Mouse (Mus musculus): ENCODE results near the gene Tmem254c.
"Not testable (repeated sequence)": the region's sequence is repeated elsewhere in the genome, so short reads cannot be mapped to it uniquely, and the experiment has no call there.

DNA sequence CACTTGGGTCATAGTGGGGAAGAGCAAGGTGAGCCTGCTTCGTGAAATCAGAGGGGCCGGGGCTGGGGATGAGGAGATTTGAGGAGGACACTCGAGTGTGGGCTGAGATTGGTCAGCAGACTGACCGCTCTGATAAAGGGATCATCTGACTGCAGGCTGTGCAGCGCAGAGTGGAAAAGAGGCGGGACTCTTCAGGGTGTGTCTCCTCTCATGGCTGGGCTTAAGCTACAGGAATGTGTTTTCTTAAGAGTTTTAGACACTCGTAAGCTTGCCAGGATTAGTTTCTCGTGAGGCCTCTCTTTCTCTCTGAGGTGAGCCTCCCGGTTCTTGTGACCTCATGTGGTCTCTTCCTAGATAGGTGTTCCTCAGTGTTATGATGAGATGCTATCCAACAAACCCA is 45.6 kb downstream of the Tmem254c start:
- not testable (repeated sequence) for TF ChIP-seq EP300 (IDR thresholded peaks at IDR 0.05; ENCODE audit: insufficient read depth, low read depth, low read length); CTCF (IDR thresholded peaks at IDR 0.05; ENCODE audit: low read depth, low read length); POLR2A (IDR thresholded peaks at IDR 0.05; ENCODE audit: insufficient read depth, low read length)

All from ES-Bruce4 (cell line).